Mouse (Mus musculus): ENCODE results near the gene Egr2. TPM values are rescaled to one million over a fixed set of nuclear protein-coding genes. Genes with fewer than 3 reads are reported as not detected.

Gene Egr2
- polyA plus RNA-seq, 1 experiment from 2014 or later = 0.73 TPM

DNA sequence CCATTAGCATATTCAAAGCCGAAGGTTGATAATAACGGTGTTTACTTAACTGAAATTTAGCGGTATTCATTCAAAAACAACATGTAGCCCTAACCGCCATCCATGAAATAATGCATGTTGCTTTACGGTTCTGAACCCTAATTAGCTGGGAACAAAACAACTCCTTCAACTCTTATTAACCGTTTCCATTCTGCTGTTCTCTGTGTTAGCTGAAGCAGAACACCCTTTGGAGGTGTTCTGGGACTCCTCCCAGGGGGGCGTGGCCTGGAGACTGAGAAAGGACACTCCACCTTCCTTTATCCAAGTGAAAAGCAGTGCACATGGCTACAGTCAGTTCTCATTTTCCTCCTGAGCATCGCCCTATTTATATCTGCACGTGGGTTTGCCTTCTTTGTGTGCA, 8.8 kb upstream of the Egr2 start:
- ATAC-seq (replicated peaks; ENCODE audit: insufficient number of reproducible peaks, low FRiP score, low TSS enrichment, low read depth) = no peak
- Histone ChIP-seq H3K4me1 (ENCODE audit: control insufficient read depth, insufficient read depth, low read length) (no peaks in the 10 kb centered on the region), H3K27me3 (ENCODE audit: control insufficient read depth, insufficient read depth, low read length) (no peaks in the 10 kb centered on the region), H3K9ac (replicated peaks; ENCODE audit: low read length) (no peak overlapping the region), H3K4me3 (ENCODE audit: low read depth, low read length) (no peak overlapping the region), H3K27ac (replicated peaks; ENCODE audit: low read depth, low read length) (no peak overlapping the region), H3K36me3 (replicated peaks; ENCODE audit: control insufficient read depth, insufficient read depth, low read depth, low read length) (no peaks in the 10 kb centered on the region), H3K4me2 (ENCODE audit: low read depth, low read length) (no peak overlapping the region), H3K9me3 (replicated peaks; ENCODE audit: control insufficient read depth, low read length) (no peaks in the 10 kb centered on the region)
- no peak for DNase-seq (ENCODE audit: low spot score)
- WGBS = 72% methylated on average over 9 of the region's 9 CpGs

DNA sequence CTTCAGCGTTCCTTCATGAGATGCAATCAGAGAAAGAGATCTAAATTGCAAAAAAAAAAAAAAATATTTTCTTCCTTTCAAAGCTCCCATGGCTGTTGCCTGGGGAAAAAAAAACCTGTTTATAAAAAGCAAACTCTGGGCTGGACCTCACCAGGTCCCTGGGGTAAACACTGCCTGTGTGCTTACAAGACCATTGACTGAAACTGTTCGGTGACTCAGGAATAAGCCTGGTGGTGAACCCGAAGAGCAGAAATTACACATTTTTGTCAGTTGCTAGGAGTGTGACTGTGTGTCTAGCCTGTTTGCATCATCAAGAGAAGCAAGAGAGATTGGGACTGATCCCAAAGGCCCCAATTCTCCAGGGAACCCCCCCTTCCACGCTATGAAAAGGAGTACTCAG, 5.5 kb upstream of the Egr2 start:
- DNase-seq (ENCODE audit: low spot score) (no peak), ATAC-seq (replicated peaks; ENCODE audit: insufficient number of reproducible peaks, low FRiP score, low TSS enrichment, low read depth) (no peak)
- H3K4me3 ChIP-seq (ENCODE audit: low read depth, low read length) = no peak overlapping the region
- no peaks in the 10 kb centered on the region for H3K9me3 ChIP-seq (replicated peaks; ENCODE audit: control insufficient read depth, low read length)
- peaks cover 17% of the 10 kb centered on the region for H3K27me3 ChIP-seq (ENCODE audit: control insufficient read depth, insufficient read depth, low read length)
- H3K4me2 ChIP-seq (ENCODE audit: low read depth, low read length) = no peak overlapping the region
- 72% methylated on average over 4 of the region's 4 CpGs for WGBS
- H3K9ac ChIP-seq (replicated peaks; ENCODE audit: low read length) = no peak overlapping the region
- H3K36me3 ChIP-seq (replicated peaks; ENCODE audit: control insufficient read depth, insufficient read depth, low read depth, low read length) = no peaks in the 10 kb centered on the region
- H3K4me1 ChIP-seq (ENCODE audit: control insufficient read depth, insufficient read depth, low read length) = no peaks in the 10 kb centered on the region
- H3K27ac ChIP-seq (replicated peaks; ENCODE audit: low read depth, low read length) = no peak overlapping the region

DNA sequence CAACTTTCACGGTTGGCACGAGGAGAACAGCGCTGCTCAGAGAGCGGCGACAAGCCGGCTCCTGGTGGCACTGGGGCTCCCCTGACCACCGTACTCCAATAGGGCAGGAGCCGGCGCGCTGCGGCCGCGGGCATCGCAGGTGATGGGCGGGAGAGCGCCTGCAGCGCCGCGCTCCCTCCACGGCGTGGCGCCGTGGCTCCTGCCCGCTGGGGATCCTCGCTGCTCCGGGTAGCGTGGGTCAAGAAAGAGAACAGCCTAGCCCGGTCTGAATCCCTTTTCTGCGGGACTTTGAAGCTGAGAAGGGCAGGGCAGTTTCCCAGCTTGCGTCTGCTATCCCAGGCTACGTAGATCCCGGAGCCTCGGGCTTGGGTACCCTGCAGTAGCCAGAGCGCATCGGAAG, 697 bp downstream of the Egr2 start:
- whole genome bisulfite sequencing = under 1% methylated on average over 35 of the region's 35 CpGs
- H3K9ac ChIP-seq (replicated peaks; ENCODE audit: low read length) = no peak overlapping the region
- peaks cover 57% of the 10 kb centered on the region for H3K27me3 ChIP-seq (ENCODE audit: control insufficient read depth, insufficient read depth, low read length)
- H3K4me3 ChIP-seq (ENCODE audit: low read depth, low read length) = peak overlapping the region; percentile 61
- H3K27ac ChIP-seq (replicated peaks; ENCODE audit: low read depth, low read length) = no peak overlapping the region
- no peaks in the 10 kb centered on the region for H3K9me3 ChIP-seq (replicated peaks; ENCODE audit: control insufficient read depth, low read length)
- peak overlapping the region; percentile 90 for H3K4me2 ChIP-seq (ENCODE audit: low read depth, low read length)
- H3K36me3 ChIP-seq (replicated peaks; ENCODE audit: control insufficient read depth, insufficient read depth, low read depth, low read length) = no peaks in the 10 kb centered on the region
- peaks cover 10% of the 10 kb centered on the region for H3K4me1 ChIP-seq (ENCODE audit: control insufficient read depth, insufficient read depth, low read length)
- ATAC-seq (replicated peaks; ENCODE audit: insufficient number of reproducible peaks, low FRiP score, low TSS enrichment, low read depth) = peak; percentile 14
- DNase-seq (ENCODE audit: low spot score) = peak; percentile 82

DNA sequence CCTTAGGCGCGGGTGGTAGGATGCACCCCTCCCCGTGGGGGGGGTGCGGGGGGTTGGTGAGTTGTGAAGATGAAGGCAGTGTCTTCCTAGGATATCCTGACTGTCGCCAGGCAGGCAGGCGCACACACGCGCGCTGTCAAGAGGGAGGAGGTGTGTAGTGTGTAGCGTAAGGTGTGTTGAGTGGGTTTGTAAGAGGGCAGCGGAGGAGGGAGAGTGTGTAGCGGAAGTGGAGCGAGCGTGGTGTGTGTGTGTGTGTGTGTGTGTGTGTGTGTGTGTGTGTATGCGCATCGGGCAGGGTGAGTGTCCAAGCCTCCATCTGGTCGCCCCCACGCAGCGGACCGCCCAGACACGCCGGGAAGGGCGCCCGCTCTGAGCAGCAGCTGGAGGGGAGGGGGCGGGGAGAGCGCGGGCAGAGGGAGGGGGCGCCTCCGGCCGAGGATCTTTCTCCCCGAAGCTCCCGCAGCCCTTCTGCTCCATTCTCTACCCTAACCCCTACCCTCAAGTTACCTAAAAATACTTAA, 1.4 kb downstream of the Egr2 start:
- H3K4me1 ChIP-seq (ENCODE audit: control insufficient read depth, insufficient read depth, low read length) = peaks cover 10% of the 10 kb centered on the region
- WGBS = under 1% methylated on average over 27 of the region's 32 CpGs

DNA sequence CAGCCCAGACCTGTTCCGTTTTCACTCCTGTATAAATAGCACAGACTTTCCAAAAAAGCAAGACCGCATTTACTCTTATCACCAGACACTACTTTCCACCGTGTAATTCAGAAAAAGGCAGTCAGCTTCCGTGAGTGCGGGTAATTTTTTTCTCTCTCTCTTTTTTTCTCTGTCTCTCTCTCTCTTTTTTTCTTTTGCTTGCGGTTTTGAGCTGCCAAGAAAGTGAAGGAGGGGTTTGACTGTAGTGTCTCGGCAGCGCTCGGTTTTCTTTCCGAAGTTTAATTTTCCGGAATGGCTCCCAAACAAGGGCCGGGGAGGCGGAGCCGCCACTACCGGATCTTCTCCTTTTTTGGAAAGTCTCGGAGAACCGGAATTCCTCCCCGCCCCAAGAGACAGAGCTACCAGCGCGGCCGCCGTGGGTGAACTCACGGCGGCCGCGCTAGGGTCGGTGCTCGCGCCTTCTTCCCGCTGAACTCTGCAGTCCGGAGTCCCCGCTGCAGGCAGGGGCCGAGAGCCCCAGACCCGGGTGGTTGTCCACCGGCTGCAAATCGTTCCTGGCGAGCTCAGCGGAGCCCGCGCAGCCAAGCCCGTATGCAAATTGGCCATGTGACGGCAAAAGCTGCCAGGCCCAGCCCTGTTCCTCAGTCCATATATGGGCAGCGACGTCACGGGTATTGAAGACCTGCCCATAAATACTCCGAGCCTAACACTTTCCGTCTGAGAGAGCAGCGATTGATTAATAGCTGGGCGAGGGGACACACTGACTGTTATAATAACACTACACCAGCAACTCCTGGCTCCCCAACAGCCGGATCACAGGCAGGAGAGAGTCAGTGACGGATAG, 2.1 kb downstream of the Egr2 start:
- no peak overlapping the region for H3K27ac ChIP-seq (replicated peaks; ENCODE audit: low read depth, low read length)

More for the DNA sequence above, 1.4 kb downstream of the Egr2 start:
- no peaks in the 10 kb centered on the region for H3K9me3 ChIP-seq (replicated peaks; ENCODE audit: control insufficient read depth, low read length)
- ATAC-seq (replicated peaks; ENCODE audit: insufficient number of reproducible peaks, low FRiP score, low TSS enrichment, low read depth) = peak; percentile 54
- peak; percentile 34 for DNase-seq (ENCODE audit: low spot score)
- no peaks in the 10 kb centered on the region for H3K36me3 ChIP-seq (replicated peaks; ENCODE audit: control insufficient read depth, insufficient read depth, low read depth, low read length)
- H3K4me2 ChIP-seq (ENCODE audit: low read depth, low read length) = peak overlapping the region; percentile 90
- 0 out of 2 replicates have a peak overlapping the region, but pooled peaks have one; percentile 18 for H3K9ac ChIP-seq (replicated peaks; ENCODE audit: low read length)
- peak overlapping the region; percentile 61 for H3K4me3 ChIP-seq (ENCODE audit: low read depth, low read length)
- H3K27ac ChIP-seq (replicated peaks; ENCODE audit: low read depth, low read length) = no peak overlapping the region
- peaks cover 63% of the 10 kb centered on the region for H3K27me3 ChIP-seq (ENCODE audit: control insufficient read depth, insufficient read depth, low read length)

DNA sequence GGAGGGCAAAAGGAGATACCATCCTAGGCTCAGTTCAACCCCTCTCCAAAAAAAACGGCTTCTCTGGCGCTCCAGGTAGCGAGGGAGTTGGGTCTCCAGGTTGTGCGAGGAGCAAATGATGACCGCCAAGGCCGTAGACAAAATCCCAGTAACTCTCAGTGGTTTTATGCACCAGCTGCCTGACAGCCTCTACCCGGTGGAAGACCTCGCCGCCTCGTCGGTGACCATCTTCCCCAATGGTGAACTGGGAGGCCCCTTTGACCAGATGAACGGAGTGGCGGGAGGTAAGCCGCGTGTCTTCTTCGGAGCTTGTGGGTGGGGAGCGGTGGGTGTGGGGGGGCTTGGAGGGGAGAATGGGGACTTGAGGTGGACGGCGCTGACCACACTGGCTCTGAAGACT, 2.8 kb downstream of the Egr2 start:
- DNase-seq (ENCODE audit: low spot score) (no peak), ATAC-seq (replicated peaks; ENCODE audit: insufficient number of reproducible peaks, low FRiP score, low TSS enrichment, low read depth) (no peak)
- no peak overlapping the region for H3K27ac ChIP-seq (replicated peaks; ENCODE audit: low read depth, low read length)

More for the DNA sequence above, 2.1 kb downstream of the Egr2 start:
- H3K9me3 ChIP-seq (replicated peaks; ENCODE audit: control insufficient read depth, low read length) = no peaks in the 10 kb centered on the region
- ATAC-seq (replicated peaks; ENCODE audit: insufficient number of reproducible peaks, low FRiP score, low TSS enrichment, low read depth) (peak; percentile 75), DNase-seq (ENCODE audit: low spot score) (peak; percentile 93)
- peaks cover 63% of the 10 kb centered on the region for H3K27me3 ChIP-seq (ENCODE audit: control insufficient read depth, insufficient read depth, low read length)
- WGBS = under 1% methylated on average over 51 of the region's 51 CpGs
- peak overlapping the region; percentile 53 for H3K9ac ChIP-seq (replicated peaks; ENCODE audit: low read length)
- peak overlapping the region; percentile 61 for H3K4me3 ChIP-seq (ENCODE audit: low read depth, low read length)
- H3K36me3 ChIP-seq (replicated peaks; ENCODE audit: control insufficient read depth, insufficient read depth, low read depth, low read length) = no peaks in the 10 kb centered on the region
- H3K4me1 ChIP-seq (ENCODE audit: control insufficient read depth, insufficient read depth, low read length) = peaks cover 10% of the 10 kb centered on the region
- H3K4me2 ChIP-seq (ENCODE audit: low read depth, low read length) = peak overlapping the region; percentile 90

DNA sequence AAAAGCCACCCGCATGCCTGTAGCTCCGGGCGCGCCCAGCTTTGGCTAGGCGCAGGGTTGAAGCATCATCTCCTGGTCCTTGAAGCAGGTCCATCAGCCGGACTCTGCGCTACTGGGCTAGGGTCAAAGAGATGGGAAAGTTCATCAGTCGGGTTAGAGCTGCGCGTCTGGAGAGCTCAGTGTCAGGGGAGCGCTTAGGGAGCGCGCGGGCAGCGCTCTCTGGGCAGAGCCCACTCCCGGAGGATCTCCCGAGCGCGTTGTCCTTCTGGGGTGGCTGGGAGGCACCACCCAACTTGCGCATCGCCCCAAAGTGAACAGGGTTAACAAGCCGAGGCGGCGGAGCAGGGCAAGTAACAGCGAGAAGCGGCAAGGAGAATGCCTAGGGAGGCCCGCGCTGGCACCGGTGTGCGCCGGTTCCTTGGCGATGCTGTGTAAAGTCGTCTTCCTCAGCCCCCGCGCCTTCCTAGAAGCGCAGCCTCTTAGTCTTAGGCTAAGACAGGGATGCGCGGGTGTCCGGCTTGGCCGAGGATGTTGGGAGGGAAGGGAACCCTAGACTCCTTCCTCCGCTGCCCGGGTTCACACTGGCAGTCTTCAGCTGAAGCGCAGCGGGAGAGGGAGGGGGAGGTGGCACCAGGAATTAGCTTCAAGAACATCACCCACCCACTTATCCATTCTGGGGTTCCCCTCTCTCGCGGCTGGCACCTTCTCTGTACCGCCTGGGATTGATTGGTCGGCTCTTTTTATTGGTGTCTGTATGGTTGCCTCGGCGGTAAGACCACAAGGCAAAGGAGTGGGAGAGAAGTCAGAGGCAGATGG, 3.5 kb downstream of the Egr2 start:
- Histone ChIP-seq H3K27ac (replicated peaks; ENCODE audit: low read depth, low read length) (no peak overlapping the region), H3K9me3 (replicated peaks; ENCODE audit: control insufficient read depth, low read length) (no peaks in the 10 kb centered on the region), H3K4me3 (ENCODE audit: low read depth, low read length) (peak overlapping the region; percentile 16; the same call in 1 of the 2 replicates), H3K27me3 (ENCODE audit: control insufficient read depth, insufficient read depth, low read length) (peaks cover 55% of the 10 kb centered on the region), H3K4me1 (ENCODE audit: control insufficient read depth, insufficient read depth, low read length) (peaks cover 10% of the 10 kb centered on the region), H3K36me3 (replicated peaks; ENCODE audit: control insufficient read depth, insufficient read depth, low read depth, low read length) (no peaks in the 10 kb centered on the region), H3K4me2 (ENCODE audit: low read depth, low read length) (peak overlapping the region; percentile 90), H3K9ac (replicated peaks; ENCODE audit: low read length) (no peak overlapping the region)
- ATAC-seq (replicated peaks; ENCODE audit: insufficient number of reproducible peaks, low FRiP score, low TSS enrichment, low read depth) = no peak
- WGBS = under 1% methylated on average over 49 of the region's 50 CpGs
- no peak for DNase-seq (ENCODE audit: low spot score)

More for the DNA sequence above, 2.8 kb downstream of the Egr2 start:
- Histone ChIP-seq H3K27me3 (ENCODE audit: control insufficient read depth, insufficient read depth, low read length) (peaks cover 62% of the 10 kb centered on the region), H3K4me3 (ENCODE audit: low read depth, low read length) (peak overlapping the region; percentile 61), H3K9ac (replicated peaks; ENCODE audit: low read length) (no peak overlapping the region), H3K9me3 (replicated peaks; ENCODE audit: control insufficient read depth, low read length) (no peaks in the 10 kb centered on the region), H3K4me1 (ENCODE audit: control insufficient read depth, insufficient read depth, low read length) (peaks cover 10% of the 10 kb centered on the region), H3K36me3 (replicated peaks; ENCODE audit: control insufficient read depth, insufficient read depth, low read depth, low read length) (no peaks in the 10 kb centered on the region), H3K4me2 (ENCODE audit: low read depth, low read length) (peak overlapping the region; percentile 90)
- 2% methylated on average over 19 of the region's 19 CpGs for WGBS
